Mouse (Mus musculus) thymus, adult 2 months (tissue): ENCODE data around the gene Phkg1. TPM values are rescaled to one million over a fixed set of nuclear protein-coding genes. Genes with fewer than 3 reads are reported as not detected.

Source experiments
- DNase-seq: peaks from one replicate; pipeline ENCODE4 v3.0.0; 2021
- H3K27ac ChIP-seq: fragments of 200-500 bp; 2 replicates; pipeline ENCODE4 v1.5.1; 2012; ENCODE audit warnings: low read length, control low read depth; ENCODE audit not compliant: control insufficient read depth, insufficient read depth
- H3K27me3 ChIP-seq: fragments of 200-500 bp; 2 replicates; pipeline ENCODE4 v1.6.1; 2012; ENCODE audit warnings: mild to moderate bottlenecking, low read length, moderate library complexity, mixed read lengths; ENCODE audit not compliant: control insufficient read depth, insufficient read depth
- H3K36me3 ChIP-seq: fragments of 200-500 bp; 2 replicates; pipeline ENCODE4 v1.6.1; 2012; ENCODE audit warnings: mild to moderate bottlenecking, low read length, moderate library complexity; ENCODE audit not compliant: control insufficient read depth, insufficient read depth
- H3K4me1 ChIP-seq: fragments of 200-500 bp; replicated peaks from 2 replicates; pipeline ENCODE4 v1.6.1; 2012; ENCODE audit warnings: low read length; ENCODE audit not compliant: control insufficient read depth, insufficient read depth
- H3K4me3 ChIP-seq: fragments of 200-500 bp; 2 replicates; pipeline ENCODE4 v1.5.1; 2012; ENCODE audit warnings: mild to moderate bottlenecking, low read length, control low read depth, moderate library complexity; ENCODE audit not compliant: control insufficient read depth, insufficient read depth
- CTCF ChIP-seq: fragments of 200-500 bp; IDR thresholded peaks from 2 replicates; pipeline ENCODE4 v1.5.1; 2012; ENCODE audit warnings: mild to moderate bottlenecking, control low read depth, low read length, moderate library complexity, borderline replicate concordance; ENCODE audit not compliant: control insufficient read depth, poor library complexity, insufficient read depth; ENCODE audit errors: extremely low read depth
- POLR2A ChIP-seq: fragments of 200-500 bp; IDR thresholded peaks from 2 replicates; pipeline ENCODE4 v1.6.1; 2012; ENCODE audit warnings: mild to moderate bottlenecking, low read length, control low read depth, moderate library complexity; ENCODE audit not compliant: control insufficient read depth, poor library complexity, insufficient read depth; ENCODE audit errors: extremely low read depth
- WGBS: fragments of 180-500 bp; shearing (Covaris S2); methylation state at CpG from one replicate; pipeline ENCODE4 v1.1.7; 2018; 5-methylcytosine and 5-hydroxymethylcytosine counted together
- polyA plus RNA-seq: library from polyadenylated mRNA; depleted of rRNA; stranded (reverse); fragments of >200 nt; gene quantifications from 2 replicates; pipeline ENCODE4 v1.2.3, GENCODE M21; 2012; rRNA removed

Phkg1 gene
- polyA plus RNA-seq, 1 experiment: 3.6 TPM

DNA sequence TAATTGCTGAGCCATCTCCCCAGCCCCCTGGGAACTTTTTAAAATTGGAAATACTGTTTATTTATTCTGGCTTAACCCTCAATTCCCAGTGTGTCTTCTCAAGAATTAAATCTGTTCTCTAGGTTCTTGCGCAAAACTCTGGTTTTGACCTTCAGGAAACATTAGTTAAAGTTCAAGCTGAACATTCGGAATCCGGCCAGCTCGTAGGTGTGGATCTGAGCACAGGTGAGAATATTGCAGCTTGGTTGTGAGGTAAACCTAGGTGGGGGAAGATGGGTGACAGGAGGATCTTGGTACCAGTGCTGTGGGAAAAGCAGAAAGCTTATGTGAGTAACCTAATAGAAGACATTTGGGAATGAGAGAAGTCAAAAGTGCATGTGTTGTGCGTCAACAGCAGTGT, 53.5 kb downstream of the Phkg1 start:
- DNase-seq: no peak
- H3K4me1 ChIP-seq: peaks cover 2% of the 10 kb centered on the region
- no peaks in the 10 kb centered on the region for H3K27me3 ChIP-seq
- peaks cover 15% of the 10 kb centered on the region; the same call in 1 of the 2 replicates for H3K36me3 ChIP-seq
- 96% methylated on average over 5 of the region's 5 CpGs for WGBS
- TF ChIP-seq CTCF (no peak), POLR2A (no peak)
- H3K27ac ChIP-seq: no peak overlapping the region
- H3K4me3 ChIP-seq: no peak overlapping the region

Other genes with a start within 250 kb of the Phkg1 start
- gene Zfp11, start 228.4 kb downstream of the Phkg1 start, polyA plus RNA-seq: 1.1 and 1.4 TPM in 2 replicates
- gene Sept14, start 190.0 kb downstream of the Phkg1 start, polyA plus RNA-seq: 0.11 TPM in 1 of 2 replicates, not detected in the other
- 66.5 and 83.5 TPM in 2 replicates for gene Mrps17, start 183.1 kb downstream of the Phkg1 start, polyA plus RNA-seq
- 31.5 and 45.9 TPM in 2 replicates for gene Nipsnap2, start 173.5 kb downstream of the Phkg1 start, polyA plus RNA-seq
- 32.9 and 36.8 TPM in 2 replicates for gene Psph, start 111.1 kb downstream of the Phkg1 start, polyA plus RNA-seq
- gene Sumf2, start 51.6 kb downstream of the Phkg1 start, polyA plus RNA-seq: 17.3 and 19.4 TPM in 2 replicates
- 1,121 and 1,221 TPM in 2 replicates for gene Chchd2, start 11.1 kb downstream of the Phkg1 start, polyA plus RNA-seq
- gene Zbed5, start 2.8 kb downstream of the Phkg1 start, polyA plus RNA-seq: 0.50 and 0.93 TPM in 2 replicates
- 3.4 and 3.5 TPM in 2 replicates for gene Nupr1l, start 10.0 kb upstream of the Phkg1 start, polyA plus RNA-seq
- 20.9 and 24.2 TPM in 2 replicates for gene Vkorc1l1, start 43.4 kb upstream of the Phkg1 start, polyA plus RNA-seq
- 55.1 and 57.5 TPM in 2 replicates for gene Gusb, start 104.5 kb upstream of the Phkg1 start, polyA plus RNA-seq
- 33.0 and 40.4 TPM in 2 replicates for gene Asl, start 130.7 kb upstream of the Phkg1 start, polyA plus RNA-seq
- 17.0 and 17.5 TPM in 2 replicates for gene Crcp, start 130.7 kb upstream of the Phkg1 start, polyA plus RNA-seq
- gene Tpst1, start 174.8 kb upstream of the Phkg1 start, polyA plus RNA-seq: 8.4 and 9.5 TPM in 2 replicates
- 6.9 and 7.9 TPM in 2 replicates for gene Kctd7, start 246.3 kb upstream of the Phkg1 start, polyA plus RNA-seq